Mouse (Mus musculus): Measurements from ENCODE around the gene Rap2a. TPM values are rescaled to one million over a fixed set of nuclear protein-coding genes. Genes with fewer than 3 reads are reported as not detected.

The Rap2a gene
- total RNA-seq, 2 experiments from 2014 or later = 77.4 to 92.7 TPM

DNA sequence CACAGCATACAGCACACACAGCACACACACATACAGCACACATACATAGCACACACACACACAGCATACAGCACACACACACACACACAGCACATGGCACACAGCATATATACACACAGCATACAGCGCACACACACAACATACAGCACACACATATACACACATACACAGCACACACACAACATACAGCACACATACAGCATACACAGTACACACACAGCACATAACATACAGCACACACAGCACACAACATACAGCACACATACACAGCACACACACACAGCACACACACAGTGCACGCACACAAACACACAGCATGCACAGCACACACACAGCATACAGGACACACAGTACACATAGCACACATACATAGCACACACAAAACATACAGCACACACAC, 60.9 kb downstream of the Rap2a start:
- DNase-seq (ENCODE audit: low spot score in 2 of 2) = no peak

DNA sequence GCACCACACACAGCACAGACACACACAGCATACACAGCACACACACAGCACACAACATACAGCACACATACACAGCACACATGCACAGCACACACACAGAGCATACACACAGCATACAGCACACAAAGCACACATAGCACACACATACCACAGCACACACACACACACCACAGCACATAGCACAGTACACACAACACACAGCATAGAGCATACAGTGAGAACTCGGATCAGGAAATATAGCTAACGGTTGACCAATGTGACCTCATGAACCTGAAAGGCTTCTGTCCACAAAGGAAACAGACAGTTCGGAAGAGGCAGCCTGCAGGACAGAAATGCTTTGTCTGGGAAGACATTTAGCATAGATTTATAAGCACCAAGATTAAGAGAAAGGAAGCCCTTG, 61.4 kb downstream of the Rap2a start:
- DNase-seq (ENCODE audit: low spot score in 2 of 2) = no peak

DNA sequence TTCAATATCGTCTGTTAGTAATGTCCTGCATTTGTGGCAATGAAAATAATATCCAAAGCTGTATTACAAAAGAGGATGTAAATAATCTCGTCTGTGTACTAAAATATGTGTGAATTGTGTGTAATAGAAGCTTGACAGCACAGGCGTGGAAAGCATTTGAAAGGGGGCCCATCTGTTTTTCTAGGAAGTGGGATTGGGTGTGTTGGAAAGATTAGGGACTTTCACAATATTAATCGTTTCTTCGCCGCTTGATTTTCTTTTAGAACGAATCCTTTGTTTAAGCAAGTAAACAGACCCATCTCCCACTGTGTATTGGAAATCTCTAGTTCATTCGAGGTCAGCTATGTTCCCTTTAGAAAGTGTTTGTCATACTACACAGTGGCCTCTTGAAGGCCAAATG, 64.2 kb downstream of the Rap2a start:
- no peak for DNase-seq (ENCODE audit: low spot score in 2 of 2)

DNA sequence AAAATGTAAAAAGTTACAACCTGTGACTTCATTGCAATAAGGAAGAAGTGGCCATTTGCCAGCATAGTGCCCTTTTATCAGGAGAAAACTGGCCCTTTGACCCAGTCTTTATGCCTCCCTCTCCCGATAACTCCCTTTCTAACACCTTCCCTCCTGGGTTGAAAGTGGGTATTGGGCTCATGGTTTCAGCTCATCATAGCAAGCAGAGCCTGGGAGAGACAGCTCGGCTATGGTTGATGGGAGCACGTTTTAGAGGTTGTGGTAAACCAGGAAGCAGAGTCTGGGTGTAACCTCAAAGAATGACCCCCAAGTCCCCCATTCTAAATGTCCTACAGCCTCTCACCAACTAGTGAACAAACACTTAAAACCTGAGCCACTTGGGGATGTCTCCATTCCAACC, 64.7 kb downstream of the Rap2a start:
- no peak for DNase-seq (ENCODE audit: low spot score in 2 of 2)

DNA sequence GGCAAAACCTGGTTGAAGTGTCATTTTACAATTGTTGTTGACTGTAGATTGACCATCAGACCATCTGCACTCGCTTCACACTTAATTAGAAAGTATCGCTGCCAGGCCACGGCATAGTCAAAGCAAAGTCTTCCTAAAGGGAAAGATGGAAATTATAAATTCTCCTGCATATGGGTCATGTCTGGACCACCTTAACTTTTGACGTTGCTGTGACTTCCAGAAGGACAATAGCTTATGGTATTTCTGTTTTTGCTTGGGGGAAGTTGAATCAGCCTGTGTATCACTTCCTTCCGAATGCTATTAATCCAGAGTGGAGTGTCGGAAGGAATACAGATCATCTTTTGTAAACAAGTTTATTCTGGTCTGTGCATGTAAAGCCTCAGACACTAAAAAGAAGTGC, 65.6 kb downstream of the Rap2a start:
- DNase-seq (ENCODE audit: low spot score in 2 of 2) = no peak

DNA sequence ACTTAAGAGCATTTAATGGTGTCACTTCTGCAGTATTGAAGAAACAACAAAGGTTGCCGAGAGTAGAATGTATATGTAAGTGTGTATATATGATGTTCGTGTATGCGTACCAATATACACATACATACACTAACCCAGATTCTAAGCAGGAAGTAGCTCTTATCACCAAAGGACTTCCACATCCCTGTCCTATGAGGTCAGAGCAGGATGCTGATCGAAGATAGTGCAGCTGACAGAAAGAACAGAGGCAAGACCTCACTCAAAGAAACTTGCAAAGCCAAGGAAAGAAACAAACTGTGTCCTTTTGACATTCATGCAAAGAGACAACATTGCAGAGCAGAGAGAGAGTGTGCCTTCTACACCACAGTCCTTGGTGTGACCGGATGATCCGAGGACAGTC, 66.3 kb downstream of the Rap2a start:
- no peak for DNase-seq (ENCODE audit: low spot score in 2 of 2)

DNA sequence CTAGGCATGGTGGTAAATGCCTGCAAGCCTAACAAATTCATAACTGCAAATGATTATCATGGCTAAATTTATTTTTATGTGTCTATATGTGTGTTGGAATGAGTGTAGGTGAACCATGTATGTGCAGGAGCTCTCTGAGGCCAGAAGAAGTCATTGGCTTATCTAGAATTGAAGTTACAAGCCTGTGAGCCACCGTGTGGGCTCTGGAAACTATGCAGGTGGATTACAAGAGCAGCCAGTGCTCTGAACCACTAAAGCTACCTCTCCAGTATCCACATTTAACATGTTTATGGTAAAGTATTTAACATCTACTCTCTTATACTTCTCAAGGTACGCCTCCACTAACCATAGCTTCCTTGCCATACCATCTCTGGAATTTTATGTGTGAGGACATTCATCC, 66.7 kb downstream of the Rap2a start:
- DNase-seq (ENCODE audit: low spot score in 2 of 2) = no peak

Other genes starting within 250 kb of the Rap2a start
- 100 to 1,000 TPM; 241 to 268 TPM for gene Mbnl2, start 202.8 kb upstream of the Rap2a start, total RNA-seq (2021)